14 mouse cellular contexts compared by ENCODE assay signal in the genomic region with DNA sequence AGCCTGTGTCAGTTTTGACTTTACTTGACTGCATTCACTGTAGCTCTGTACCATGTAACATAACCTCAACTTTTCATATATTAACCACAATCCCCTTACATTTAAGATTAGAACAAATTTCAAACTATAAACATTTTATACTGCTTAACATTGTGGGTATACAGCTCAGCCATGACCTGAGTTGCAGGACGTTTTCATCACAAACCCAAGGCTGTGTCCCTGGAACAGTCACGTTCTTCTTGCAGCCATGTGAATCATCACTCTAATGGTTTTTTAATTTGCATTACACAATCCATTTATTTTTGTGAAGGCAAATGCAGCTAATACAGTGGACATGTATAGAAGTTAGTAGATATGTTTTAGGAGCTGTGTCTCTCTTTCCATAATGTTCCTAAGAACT. TPM values are rescaled to one million over a fixed set of nuclear protein-coding genes. Genes with fewer than 3 reads are reported as not detected.
"Had no signal": no experiment of that assay in that cellular context is flagged by ENCODE, and none has a peak within 500 bp of the region (broad histone marks: within the 10 kb centered on the region; RNA-seq: fewer than 3 reads in every experiment).

No protein-coding gene starts in this region.

RNA-seq across cellular contexts. Expression of a gene that starts 1.8 kb away (rescaled TPM):
- total RNA-seq: neutrophil, adult 5-6 weeks had no signal
- polyA plus RNA-seq: neural tube, embryonic 13.5 days; neural tube, embryonic 14.5 days; neural tube, embryonic 15.5 days; small intestine, adult 2 months; stomach, embryonic 14.5 days; stomach, embryonic 15.5 days; stomach, embryonic 16.5 days; stomach, postnatal 0 days; testis, adult 2 months; thymus, adult 2 months; thymus, postnatal 0 days; urinary bladder, adult 2 months had no signal

RNA-seq across cellular contexts. Expression of a gene that starts 16.2 kb away (rescaled TPM):
- total RNA-seq: neutrophil, adult 5-6 weeks had no signal
- polyA plus RNA-seq: neural tube, embryonic 13.5 days; neural tube, embryonic 14.5 days; neural tube, embryonic 15.5 days; small intestine, adult 2 months; spleen, adult 2 months; stomach, embryonic 14.5 days; stomach, embryonic 15.5 days; stomach, embryonic 16.5 days; stomach, postnatal 0 days; testis, adult 2 months; thymus, adult 2 months; thymus, postnatal 0 days; urinary bladder, adult 2 months had no signal

RNA-seq across cellular contexts. Expression of a gene that starts 22.9 kb away (rescaled TPM):
- total RNA-seq: neutrophil, adult 5-6 weeks had no signal
- polyA plus RNA-seq: neural tube, embryonic 13.5 days; neural tube, embryonic 14.5 days; neural tube, embryonic 15.5 days; small intestine, adult 2 months; spleen, adult 2 months; stomach, embryonic 14.5 days; stomach, embryonic 15.5 days; stomach, embryonic 16.5 days; stomach, postnatal 0 days; testis, adult 2 months; thymus, adult 2 months; thymus, postnatal 0 days; urinary bladder, adult 2 months had no signal
